Mouse (Mus musculus): ENCODE results near the gene Ip6k3.

The Ip6k3 gene

GRCm38 (mm10) chr17:27183667-27184292 is 16.2 kb upstream of the Ip6k3 start:
- DNase-seq (ENCODE audit: extremely low spot score, low read depth, low spot score) = no peak

- DNase-seq (ENCODE audit: extremely low spot score, low read depth, low spot score) = no peak
These were observed 14.8 kb upstream of the Ip6k3 start for GRCm38 (mm10) chr17:27182401-27182800.

- no peak for DNase-seq (ENCODE audit: extremely low spot score, low read depth, low spot score)
These were observed 14.1 kb upstream of the Ip6k3 start for GRCm38 (mm10) chr17:27181666-27182065.

- no peak for DNase-seq (ENCODE audit: extremely low spot score, low read depth, low spot score)
These were observed 12.2 kb upstream of the Ip6k3 start for GRCm38 (mm10) chr17:27179681-27180280.

- DNase-seq (ENCODE audit: extremely low spot score, low read depth, low spot score) = no peak
These were observed 11.0 kb upstream of the Ip6k3 start for GRCm38 (mm10) chr17:27178427-27179177.

GRCm38 (mm10) chr17:27178019-27178418 is 10.4 kb upstream of the Ip6k3 start:
- DNase-seq (ENCODE audit: extremely low spot score, low read depth, low spot score) = no peak

- DNase-seq (ENCODE audit: extremely low spot score, low read depth, low spot score) = no peak
These were observed 9.2 kb upstream of the Ip6k3 start for GRCm38 (mm10) chr17:27176754-27177153.

GRCm38 (mm10) chr17:27176287-27176686 is 8.7 kb upstream of the Ip6k3 start:
- DNase-seq (ENCODE audit: extremely low spot score, low read depth, low spot score) = no peak

- DNase-seq (ENCODE audit: extremely low spot score, low read depth, low spot score) = no peak
These were observed 7.7 kb upstream of the Ip6k3 start for GRCm38 (mm10) chr17:27175196-27175874.

GRCm38 (mm10) chr17:27173715-27174114 is 6.1 kb upstream of the Ip6k3 start:
- DNase-seq (ENCODE audit: extremely low spot score, low read depth, low spot score) = no peak

GRCm38 (mm10) chr17:27172459-27172858 is 4.9 kb upstream of the Ip6k3 start:
- DNase-seq (ENCODE audit: extremely low spot score, low read depth, low spot score) = no peak

- DNase-seq (ENCODE audit: extremely low spot score, low read depth, low spot score) = no peak
These were observed 3.5 kb upstream of the Ip6k3 start for GRCm38 (mm10) chr17:27171121-27171520.

GRCm38 (mm10) chr17:27169952-27170695 is 2.5 kb upstream of the Ip6k3 start:
- DNase-seq (ENCODE audit: extremely low spot score, low read depth, low spot score) = no peak

GRCm38 (mm10) chr17:27168569-27168968 is 974 bp upstream of the Ip6k3 start:
- no peak for DNase-seq (ENCODE audit: extremely low spot score, low read depth, low spot score)

- no peak for DNase-seq (ENCODE audit: extremely low spot score, low read depth, low spot score)
These were observed 694 bp downstream of the Ip6k3 start for GRCm38 (mm10) chr17:27166901-27167300.

- no peak for DNase-seq (ENCODE audit: extremely low spot score, low read depth, low spot score)
These were observed 2.4 kb downstream of the Ip6k3 start for GRCm38 (mm10) chr17:27165054-27165773.

GRCm38 (mm10) chr17:27160905-27161304 is 6.7 kb downstream of the Ip6k3 start:
- no peak for DNase-seq (ENCODE audit: extremely low spot score, low read depth, low spot score)

GRCm38 (mm10) chr17:27159169-27159568 is 8.4 kb downstream of the Ip6k3 start:
- DNase-seq (ENCODE audit: extremely low spot score, low read depth, low spot score) = no peak

- DNase-seq (ENCODE audit: extremely low spot score, low read depth, low spot score) = no peak
These were observed 9.2 kb downstream of the Ip6k3 start for GRCm38 (mm10) chr17:27158439-27158838.

- DNase-seq (ENCODE audit: extremely low spot score, low read depth, low spot score) = no peak
These were observed 11.8 kb downstream of the Ip6k3 start for GRCm38 (mm10) chr17:27155752-27156151.
